Mouse (Mus musculus): ENCODE measurements around the gene Mrpl2.

Gene Mrpl2

DNA sequence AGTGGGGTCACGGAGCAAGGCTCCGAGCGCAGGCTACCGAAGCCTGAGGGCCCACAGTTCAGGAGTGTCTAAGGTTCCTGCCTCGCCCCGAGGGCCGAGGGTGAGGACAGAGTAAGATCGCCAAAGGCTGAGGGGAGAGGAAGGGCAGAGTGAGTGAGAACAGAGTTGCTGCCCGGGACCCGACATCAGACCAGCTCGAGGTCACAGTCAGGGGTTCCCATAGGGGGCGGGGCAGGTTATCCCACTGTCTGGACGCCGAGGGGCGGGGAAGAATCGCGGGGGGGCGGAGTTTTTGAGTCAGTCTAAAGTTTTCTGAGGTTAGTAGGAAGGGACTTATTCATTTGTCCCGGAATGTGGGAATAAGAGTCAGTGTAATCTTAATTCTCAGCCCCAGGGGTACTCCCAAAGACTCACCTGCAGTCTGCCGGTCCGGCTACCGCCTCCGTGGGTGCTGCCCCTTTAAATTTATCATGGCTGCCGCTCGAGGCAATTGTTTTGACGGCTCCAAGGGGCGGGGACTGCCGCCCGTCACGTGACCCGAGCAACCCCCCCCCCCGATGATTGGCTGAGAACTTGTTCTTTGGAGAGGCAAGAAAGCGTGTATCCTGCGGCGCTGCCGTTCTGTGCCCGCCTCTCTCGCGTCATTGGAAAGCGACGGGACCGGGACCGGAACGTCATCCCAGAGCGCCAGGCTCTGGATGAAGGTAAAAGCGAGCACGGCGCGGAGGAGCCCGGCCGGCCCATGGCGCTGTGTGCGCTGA is at the start of gene Mrpl2, which contains the start of gene Klc4:
TSS of gene Mrpl2 (plus strand) at position 669 of the 761 bp plus-strand sequence.
TSS of gene Klc4 (minus strand) at position 462 of the 761 bp plus-strand sequence.
- peak; percentile 98 for DNase-seq

DNA sequence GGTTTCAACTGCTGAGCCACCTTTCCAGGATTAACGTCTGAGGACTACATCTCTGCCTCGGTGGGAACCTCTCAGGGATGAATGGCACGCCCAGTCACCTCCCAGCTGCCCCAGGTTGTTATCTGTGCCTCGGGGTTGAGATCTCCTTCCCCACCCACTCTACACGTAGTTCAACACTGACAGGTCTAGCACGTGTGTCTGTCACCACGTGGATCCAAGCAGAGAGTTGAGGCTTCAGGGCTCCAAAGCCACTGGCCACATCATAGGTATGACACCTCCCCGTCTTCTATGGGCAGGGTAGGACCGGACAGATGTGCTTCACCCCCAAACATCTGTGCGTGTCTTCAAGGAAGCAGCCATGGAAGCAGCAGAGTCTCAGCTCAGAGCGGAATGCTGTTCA is 48.1 kb upstream of the Mrpl2 start:
- no peak for DNase-seq

DNA sequence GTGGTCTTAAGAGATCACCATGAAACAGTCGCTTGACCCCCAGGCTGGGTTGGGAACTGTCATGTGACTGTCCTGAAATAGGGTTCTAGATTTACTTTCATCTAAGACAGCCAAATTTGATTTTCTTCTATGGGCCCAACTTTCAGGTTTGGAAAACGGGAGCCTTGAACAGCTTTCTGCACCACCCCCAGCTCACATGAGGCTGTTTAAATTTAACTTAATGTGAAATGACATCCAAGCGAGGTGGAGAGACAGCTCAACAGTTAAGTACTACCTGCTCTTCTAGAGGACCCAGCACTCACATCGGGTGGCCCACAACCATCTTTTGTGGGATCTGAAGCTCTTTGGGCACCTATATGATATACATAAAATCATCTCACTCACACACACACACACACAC is 47.1 kb upstream of the Mrpl2 start:
- DNase-seq = no peak

DNA sequence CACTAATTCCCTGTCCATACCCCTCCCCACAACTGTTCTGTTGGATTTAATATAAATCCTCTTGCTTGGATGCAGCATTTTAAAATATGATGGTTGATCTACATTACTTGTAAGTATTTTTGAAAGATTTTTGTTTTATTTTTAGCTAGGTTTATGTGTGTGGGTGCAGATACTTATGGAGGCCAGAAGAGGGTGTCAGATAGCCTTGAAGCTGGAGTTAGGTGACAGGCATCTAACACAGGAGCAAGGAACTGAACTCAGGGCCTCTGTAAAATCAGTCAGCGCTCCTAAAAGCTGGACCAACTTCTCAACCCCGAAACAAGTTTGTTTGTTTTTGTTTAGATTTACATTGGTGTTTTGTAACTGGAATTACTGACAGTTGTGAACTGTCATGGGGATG is 45.5 kb upstream of the Mrpl2 start:
- no peak for DNase-seq

DNA sequence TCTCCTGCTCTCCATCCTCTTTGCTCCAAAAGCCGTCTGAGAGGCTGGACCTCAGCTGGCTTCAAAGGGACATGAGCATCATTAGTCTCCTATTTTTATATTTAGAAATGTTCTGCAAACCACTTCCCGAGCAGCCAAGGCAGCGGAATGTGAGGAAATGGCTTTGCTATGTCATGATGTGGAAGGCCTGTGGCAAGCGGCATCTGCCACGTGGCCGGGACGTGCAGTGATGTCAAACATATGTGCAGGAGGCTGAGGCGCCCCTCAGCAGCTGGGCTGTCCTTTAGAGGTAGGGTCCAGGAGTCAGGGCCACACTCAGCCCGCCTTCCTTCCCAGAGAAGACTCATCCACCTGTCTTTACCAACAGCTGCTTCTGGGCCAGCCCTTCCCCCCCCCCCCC is 43.8 kb upstream of the Mrpl2 start:
- no peak for DNase-seq

DNA sequence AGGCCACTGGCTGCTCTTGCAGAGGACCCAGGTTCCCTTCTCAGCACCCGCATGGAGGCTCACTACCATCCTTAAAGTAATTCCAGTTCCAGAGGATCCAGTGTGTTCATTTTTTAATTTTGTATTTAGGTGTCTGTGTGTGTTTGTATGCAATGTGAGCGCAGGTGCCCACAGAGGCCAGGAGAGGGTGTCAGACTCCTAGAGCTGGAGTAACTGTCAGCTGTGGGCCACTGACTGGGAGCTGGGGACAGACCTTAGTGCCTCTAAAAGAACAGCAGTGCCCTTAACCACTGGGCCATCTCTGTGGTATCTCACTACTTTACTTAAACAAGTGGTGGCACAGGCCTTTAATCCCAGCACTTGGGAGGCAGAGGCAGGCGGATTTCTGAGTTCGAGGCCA is 42.8 kb upstream of the Mrpl2 start:
- DNase-seq = no peak

DNA sequence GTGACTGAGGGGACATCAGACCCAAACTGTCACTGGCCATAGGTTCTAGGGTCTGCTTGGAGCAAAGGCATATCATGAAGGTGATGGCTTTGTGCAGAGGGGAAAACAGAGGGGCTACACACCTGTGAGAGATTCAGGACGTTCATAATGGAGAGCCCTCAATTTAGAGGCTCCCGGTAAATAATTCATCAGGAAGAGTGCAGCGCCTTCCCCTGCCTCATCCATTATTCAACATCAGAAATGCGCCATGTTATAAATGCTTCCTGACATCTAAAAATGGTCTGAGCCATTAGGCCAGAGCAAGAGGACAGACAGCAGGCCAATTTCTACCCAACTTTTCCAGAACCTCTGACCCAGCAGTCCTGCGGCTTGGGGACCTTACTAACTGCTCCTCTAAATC is 40.9 kb upstream of the Mrpl2 start:
- DNase-seq = no peak

DNA sequence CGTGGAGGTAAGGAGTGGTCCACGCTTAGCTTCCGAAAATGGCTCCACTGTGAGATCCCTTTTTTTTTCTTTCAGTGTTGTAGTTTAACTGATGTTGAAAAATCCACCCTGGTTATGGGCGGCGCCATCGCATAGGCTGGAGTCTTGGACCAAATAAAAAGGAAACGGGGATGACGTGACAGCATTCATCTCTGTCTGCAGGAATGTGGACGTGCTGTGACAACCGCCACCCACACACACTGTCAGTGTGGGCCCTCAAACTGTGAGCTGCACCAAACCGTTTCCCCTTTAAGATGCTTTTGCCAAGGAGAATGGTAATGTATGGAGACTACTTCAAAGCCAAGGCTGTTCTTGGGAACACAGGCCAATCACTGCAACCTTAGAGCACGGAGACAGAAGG is 40.0 kb upstream of the Mrpl2 start:
- DNase-seq = no peak

DNA sequence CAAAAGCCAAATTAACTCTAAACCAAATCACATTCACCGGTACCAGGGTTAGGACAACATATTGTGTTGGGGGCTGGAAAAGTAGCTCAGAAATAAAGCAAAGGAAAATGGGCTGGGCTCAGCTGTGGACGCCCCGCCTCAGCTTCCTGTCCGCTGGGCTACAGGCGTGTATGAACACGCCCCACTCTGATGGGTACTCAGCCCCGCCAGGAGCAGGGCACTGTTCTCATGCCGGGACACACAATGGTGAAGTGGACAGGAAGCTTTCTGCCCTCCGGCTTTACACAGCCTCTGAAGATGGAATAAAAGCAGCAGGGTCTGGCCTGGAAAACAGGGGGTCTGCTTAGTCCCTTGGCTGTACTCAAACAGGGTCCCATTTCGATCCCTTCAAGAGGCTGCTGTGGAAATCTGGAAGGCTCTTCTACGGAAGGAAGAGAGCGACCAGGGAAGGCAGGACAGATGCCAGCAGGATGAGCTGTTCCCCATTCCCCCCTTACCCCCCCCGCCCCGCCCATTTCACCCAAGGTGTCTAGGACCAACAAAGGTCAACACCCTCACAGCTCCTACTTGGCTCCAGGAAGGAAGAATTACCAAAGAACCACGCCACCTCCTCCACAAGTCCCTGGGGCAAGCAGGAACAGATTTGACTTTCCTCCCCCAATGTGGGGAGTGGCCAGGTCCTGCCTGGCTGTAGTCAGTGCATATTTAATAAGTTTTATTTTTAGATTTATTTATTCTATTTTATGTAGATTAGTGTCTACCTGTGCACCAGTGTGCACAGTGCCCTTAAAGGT is 36.1 kb upstream of the Mrpl2 start:
- DNase-seq = no peak

DNA sequence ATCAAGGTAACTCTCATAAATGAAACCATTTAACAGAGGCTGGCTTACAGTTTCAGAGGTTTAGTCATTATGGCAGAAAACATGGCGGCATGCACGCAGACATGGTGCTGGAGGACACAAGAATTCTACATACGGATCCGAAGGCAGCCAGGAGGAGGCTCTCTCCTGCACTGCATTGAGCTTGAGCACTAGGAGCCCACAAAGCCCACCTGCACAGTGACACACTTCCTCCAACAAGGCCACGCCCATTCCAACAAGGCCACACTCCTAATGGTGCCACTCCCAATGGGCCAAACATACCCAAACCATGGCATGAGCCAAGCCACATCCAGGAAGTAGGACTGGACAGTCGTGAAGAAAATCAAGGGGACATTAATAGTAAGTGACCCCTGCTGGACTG is 34.7 kb upstream of the Mrpl2 start:
- DNase-seq = no peak

DNA sequence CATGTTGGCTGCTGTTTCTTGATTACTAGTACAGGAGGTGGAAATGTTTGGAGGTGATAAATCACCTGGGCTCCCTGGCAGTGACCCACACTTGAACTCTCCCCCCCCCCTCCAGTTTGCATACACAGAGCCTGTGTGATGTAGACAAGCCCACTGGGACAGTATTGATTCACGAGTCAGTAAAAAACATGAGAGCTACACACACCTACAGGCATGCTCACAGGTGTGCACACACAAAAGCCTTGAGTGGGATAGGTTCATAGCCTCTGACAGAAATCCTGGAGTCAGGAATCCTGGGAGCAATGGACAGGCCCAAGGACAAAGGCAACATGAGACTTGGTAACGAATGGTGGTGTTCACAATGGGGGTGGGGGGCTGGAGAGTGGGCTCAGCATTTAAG is 33.8 kb upstream of the Mrpl2 start:
- no peak for DNase-seq

DNA sequence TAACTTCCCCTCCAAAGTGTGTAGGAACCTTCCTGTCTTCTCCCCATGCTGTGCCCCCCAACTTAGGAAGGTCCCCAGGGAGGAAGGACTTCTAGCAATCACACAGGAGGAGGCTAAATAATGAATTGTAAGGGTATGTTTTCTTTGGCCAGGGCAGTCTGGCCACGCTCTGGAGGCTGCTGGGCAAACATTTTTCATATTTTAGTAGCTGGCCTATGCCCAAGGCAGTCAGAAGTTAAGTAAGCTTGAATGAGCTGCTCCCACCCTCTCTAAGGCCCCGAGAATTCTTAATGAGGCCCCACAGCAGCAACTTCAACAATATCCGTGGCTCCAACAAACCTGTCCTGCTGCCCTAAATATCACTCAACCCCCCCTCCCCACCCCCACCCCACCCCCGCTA is 33.2 kb upstream of the Mrpl2 start:
- DNase-seq = no peak

DNA sequence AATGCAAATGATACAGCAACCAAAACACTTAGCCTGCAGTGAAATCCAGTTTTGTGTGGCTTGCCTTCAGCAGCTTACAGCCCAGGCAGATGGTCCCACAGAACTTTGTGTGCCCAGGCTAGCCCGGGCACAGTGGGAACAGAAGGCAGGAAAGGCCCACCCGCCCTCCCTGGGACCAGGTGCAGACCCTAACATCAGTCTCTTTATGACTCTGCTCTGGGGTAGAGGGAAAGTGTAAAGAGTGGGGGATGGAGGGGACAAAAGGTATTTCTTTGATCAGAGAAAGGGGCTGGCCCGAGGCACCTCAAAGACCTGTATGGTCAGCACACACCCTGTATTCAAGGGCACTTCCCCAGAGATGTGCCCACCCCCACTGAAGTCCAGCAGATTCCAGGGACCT is 32.8 kb upstream of the Mrpl2 start:
- DNase-seq = no peak

DNA sequence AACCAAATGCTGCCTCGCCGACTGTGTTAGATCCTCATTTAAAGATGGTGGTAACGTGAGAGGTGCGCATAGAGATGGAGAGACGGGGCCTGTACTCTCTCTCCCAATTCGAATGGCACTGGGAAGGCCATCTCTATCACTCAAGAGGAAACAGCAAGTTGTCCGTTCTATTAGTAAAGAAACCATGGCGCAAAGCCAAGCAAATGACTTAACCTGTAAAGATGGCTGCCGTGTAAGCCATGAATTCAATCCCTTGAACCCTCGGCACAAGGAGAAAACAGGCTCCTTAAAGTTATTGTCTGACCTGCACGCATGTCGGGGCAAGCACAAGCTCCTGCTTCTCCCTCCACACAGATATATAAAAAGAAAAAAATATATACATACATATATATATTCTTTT is 28.2 kb upstream of the Mrpl2 start:
- no peak for DNase-seq

DNA sequence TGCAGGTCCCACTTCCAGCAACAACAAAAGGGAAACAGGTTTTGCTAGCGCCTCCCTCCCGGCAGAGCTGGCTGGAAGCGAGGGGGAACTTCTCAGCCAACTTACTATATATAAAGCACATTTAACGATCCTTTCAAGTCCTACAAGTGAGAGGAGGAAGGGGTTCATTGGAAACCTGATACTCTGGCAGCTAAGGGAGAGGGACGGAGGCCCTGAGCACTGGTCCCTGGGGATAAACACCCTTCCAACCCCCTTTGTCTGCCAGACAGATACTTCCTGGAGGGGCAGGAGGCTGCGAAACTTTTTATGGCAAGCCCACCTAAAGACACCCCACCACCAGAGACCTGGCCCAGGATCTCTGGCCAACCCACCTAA is 27.6 kb upstream of the Mrpl2 start:
- DNase-seq = no peak

DNA sequence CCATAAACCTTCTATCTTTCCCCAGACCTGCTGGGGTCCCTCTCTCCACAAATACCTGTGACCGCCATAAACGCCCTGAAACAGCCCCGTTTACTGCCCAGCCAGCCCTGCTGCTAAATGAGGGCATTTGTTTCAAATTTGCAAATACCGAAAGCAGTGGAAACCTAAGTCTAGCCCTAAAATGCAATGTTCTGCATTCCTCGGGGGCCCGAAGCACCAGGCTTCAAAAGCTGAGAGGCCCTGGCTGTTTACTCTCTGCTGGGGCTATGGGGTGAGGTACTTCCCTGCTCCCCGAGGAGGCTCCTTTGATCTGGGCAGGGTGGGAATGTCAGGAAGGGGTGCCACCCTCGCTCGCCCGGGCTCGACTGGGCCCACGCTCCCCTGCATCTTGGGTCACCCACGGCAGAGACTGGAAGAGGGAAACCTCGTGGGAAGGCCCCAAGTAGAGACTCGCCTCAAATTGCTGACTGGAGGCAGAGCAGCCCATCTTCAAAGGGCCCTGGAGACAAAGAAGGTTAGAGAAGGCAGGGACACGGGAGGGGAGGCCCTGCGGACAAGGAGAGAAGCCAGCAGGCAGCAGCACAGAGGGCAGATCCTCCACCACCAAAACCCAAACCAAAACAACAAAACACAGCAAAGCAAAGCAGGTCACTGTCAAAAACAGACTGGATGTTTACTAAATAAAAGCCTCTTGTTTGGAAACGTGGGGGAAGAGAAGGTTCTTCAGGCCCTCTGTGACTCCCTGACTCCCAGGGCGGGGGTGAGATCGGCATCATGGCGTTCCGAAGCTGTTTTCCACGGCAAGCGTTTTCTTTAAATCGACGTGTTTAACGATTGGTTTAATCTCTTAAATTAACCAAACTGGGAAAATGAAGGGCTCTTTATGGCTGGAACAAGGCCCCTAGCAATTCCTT is 27.0 kb upstream of the Mrpl2 start:
- no peak for DNase-seq

DNA sequence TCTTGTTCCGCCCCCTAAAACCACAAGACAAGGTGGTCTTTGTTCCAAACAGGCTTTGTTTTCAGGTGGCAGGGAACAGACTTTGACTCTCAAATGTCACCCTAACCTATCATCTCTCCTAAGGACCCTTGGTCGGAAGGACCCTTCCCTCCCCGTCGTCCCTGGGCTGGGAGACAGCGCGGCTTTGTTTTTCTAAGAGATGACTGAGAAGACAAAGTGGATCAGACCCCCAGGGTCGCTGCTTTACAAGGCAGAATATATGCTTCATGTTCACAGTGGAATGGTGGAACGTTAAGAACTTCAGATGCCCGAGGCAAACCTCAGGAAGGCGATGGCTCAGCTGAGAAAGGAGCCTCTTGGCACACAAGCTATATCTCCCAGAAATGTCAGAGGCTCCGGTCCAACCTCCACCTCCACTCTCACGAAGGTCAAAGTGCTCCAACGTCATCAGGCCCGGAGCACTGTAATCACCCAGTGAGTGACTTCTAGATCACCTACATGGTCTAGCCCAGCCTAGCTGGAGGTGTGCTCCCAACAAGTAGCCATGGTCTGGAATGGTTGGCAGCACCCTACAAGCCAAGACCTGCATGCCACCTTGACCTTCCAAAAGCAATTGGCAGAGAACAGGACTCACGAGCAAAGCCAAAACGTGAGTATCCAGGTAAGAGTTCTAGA is 26.2 kb upstream of the Mrpl2 start:
- DNase-seq = no peak

DNA sequence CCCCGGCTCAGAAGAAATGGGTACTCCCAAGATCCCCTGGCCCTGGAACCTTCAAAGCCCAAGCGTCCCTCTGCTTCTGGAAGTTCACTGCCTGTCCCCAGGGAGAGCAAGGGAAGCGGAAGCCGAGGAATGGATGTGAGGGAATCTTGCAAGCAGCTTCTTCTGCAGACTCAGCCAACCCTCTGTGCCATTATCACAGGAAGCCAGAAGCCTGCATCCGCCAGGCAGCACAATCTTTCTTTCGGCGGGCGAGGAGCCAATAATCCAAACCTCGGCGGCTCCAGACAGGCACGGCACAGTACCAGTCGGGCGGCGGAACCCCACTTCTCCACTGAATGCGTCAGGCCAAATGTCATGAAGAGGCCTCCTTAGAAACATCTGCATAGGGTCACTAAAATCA is 24.7 kb upstream of the Mrpl2 start:
- DNase-seq = peak; percentile 44

DNA sequence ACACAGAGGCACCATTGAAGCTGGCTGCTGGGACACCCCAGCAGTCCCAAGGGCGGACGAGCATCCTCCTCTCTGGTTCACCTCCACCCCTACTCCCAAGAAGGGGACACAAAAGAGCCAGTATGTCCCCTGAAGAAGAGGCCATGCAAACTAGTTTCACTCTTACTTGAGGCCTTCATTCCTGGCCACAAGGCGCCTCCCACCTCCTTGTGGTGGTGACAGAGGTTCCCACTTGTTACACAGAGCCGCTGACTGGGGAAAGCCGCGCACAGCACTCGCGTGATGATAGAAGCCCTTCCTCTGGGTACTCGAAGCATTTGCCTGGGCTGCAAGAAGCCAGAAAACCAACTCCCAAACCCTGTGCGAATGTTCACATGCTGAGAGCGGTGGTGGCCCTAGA is 23.8 kb upstream of the Mrpl2 start:
- DNase-seq = peak; percentile 20

DNA sequence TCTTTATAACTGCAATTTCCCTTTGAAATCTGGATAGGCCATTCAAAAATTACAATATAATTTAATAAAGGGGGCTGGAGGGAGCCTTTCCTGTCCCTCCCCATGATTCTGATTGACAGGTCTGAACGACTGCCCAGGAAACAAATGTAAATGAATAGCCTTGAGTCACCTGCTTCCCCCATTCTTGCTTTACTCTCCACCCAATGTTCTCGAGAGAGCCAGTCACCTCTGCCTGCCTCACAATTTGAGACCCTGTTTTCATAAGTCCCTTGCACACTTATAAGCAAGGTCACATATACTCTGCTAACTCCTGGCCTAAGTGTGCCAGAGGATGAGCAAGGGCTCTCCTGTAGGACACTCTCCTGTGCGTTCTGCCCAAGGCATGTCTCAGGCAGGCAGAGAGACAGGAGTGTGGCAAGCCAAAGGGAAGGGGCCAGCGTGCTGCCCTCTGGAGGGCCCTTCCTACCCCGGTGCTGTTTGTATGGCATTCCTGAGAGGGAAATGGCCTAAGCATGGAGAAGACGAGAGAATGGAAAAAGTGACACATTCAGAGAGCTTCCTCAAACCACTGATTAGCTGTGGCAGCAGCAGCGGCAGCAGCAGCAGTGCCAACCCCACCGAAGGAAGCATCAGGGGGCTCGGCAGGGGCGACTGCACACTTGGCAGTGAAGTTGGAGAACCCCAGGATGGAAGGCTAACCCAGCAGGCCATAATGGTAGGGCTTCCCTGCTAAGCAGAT is 22.0 kb upstream of the Mrpl2 start:
- DNase-seq = no peak

DNA sequence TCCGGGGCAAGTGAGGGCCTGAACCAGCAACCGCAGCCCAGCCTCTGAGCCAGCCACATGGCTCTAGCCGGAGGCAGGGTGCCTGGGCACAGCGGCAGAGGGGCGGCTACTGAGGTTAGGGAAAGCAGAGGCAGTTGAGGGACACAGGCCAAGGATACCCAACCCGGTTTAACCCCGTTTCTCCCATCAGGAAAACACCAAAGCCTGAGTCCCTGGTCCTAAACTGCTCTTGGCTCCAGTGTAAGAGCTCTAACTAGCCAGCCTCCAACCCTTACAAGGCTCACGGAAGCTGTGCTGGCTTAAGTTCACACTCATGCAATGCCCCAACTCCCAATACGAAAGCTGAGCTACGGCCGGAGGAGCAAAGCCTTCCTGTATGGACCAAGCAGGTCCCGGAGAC is 21.4 kb upstream of the Mrpl2 start:
- no peak for DNase-seq

DNA sequence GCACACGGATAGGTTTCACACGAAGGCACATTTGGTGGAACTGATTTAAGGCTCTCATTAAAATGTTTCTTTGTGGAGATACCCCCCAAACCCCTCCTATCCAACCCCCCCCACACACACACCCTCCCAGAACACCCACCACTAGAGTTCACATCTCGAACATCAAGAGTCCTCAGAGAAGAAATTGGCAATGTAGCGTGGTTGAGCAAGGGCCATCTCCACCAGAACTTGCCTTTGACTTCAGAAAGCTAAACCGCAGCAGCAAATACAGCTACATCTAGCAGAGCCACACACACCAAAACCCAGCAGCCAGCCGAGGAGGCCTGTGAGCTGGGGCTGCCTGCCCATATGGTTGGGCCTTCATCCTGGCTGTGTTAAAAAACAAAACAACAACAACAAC is 18.6 kb upstream of the Mrpl2 start:
- no peak for DNase-seq

Data from liver (tissue).